13 mouse cellular contexts compared by ENCODE assay signal in the genomic region with DNA sequence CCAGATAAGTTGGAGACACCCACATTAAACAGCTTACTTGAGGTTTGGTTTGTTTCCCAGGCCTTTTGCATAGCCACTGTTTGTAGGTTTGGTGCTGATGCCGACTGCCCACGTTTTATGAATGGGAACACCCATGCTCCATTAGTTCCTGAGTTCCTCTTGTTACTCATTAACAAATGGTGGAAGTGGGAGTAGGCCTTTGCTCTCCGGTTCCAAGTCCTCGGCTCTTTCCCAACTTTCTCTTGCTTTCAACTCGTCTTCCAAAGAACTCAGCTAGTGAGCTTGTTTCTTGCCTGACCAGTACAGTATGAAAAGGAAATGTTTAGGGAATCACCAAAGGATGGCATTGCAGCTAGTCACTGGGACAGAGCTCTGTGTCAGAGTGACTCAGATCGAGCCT. TPM values are rescaled to one million over a fixed set of nuclear protein-coding genes. Genes with fewer than 3 reads are reported as not detected.
DNase-seq lines count a peak whose midpoint lies in the region; ATAC-seq and TF ChIP-seq lines count a peak whose summit lies in the region.
"Had no signal": no experiment of that assay in that cellular context is flagged by ENCODE, and none has a peak within 500 bp of the region (broad histone marks: within the 10 kb centered on the region; RNA-seq: fewer than 3 reads in every experiment).

No protein-coding gene starts in this region.

- no peak for TF ChIP-seq CTCF in gastrocnemius, adult 2 months (IDR thresholded peaks at IDR 0.05)
- no peak for TF ChIP-seq CTCF in hindbrain, postnatal 0 days (IDR thresholded peaks at IDR 0.05; ENCODE audit: low read depth)

- 0 out of 2 replicates have a peak, but pooled peaks have one; percentile 9 for ATAC-seq in liver, embryonic 13.5 days (ENCODE audit: low read depth)
- ATAC-seq in hindbrain, postnatal 0 days = no peak

- peaks cover 52% of the 10 kb centered on the region for H3K36me3 ChIP-seq in liver, embryonic 13.5 days
- peaks cover 18% of the 10 kb centered on the region for H3K36me3 ChIP-seq in hindbrain, postnatal 0 days (ENCODE audit: insufficient read depth, low read length)

- no peaks in the 10 kb centered on the region for H3K27me3 ChIP-seq in liver, embryonic 13.5 days
- no peaks in the 10 kb centered on the region for H3K27me3 ChIP-seq in hindbrain, postnatal 0 days (ENCODE audit: insufficient read depth, low read length)
- H3K27me3 ChIP-seq: limb, embryonic 12.5 days; midbrain, embryonic 13.5 days had no signal

- 72% methylated on average over 6 of the region's 6 CpGs for WGBS in liver, embryonic 13.5 days (ENCODE audit: insufficient replicate concordance)
- WGBS in hindbrain, postnatal 0 days = 64% methylated on average over 6 of the region's 6 CpGs

- intact Hi-C loops in gastrocnemius, adult 2 months (cut with DNase I) = loop anchor here (1.0 to 5.0 kb wide), 3 partner anchors 37 to 205 kb away; no protein-coding TSS in a partner anchor

- H3K27ac ChIP-seq in gastrocnemius, adult 2 months = peak overlapping the region; percentile 93
- H3K27ac ChIP-seq in liver, embryonic 13.5 days = peak overlapping the region; percentile 50; the same call in 1 of the 2 replicates
- no peak overlapping the region for H3K27ac ChIP-seq in hindbrain, postnatal 0 days

- DNase-seq in gastrocnemius, adult 2 months = peak; percentile 47
- no peak for DNase-seq in gastrocnemius, postnatal 10 days
- peak; percentile 82 for DNase-seq in heart, adult 8-10 months (ENCODE audit: low spot score)
- peak; percentile 75 for DNase-seq in kidney, adult 18-20 months
- DNase-seq in liver, embryonic 13.5 days = no peak
- DNase-seq in hindbrain, postnatal 0 days (ENCODE audit: low spot score) = no peak
- no peak for DNase-seq in urinary bladder, postnatal 25 days (ENCODE audit: low spot score)
- no peak for DNase-seq in cerebellum, adult 18-20 months
- DNase-seq: adrenal gland, postnatal 25 days had no signal

- 0 out of 2 replicates have a peak overlapping the region, but pooled peaks have one; percentile 2 for H3K4me2 ChIP-seq in liver, embryonic 13.5 days
- H3K4me2 ChIP-seq in hindbrain, postnatal 0 days (ENCODE audit: low read depth, low read length) = no peak overlapping the region
- H3K4me2 ChIP-seq: limb, embryonic 12.5 days; midbrain, embryonic 13.5 days had no signal

- H3K9me3 ChIP-seq in liver, embryonic 13.5 days (replicated peaks) = no peaks in the 10 kb centered on the region
- H3K9me3 ChIP-seq in hindbrain, postnatal 0 days (ENCODE audit: low read length) = no peaks in the 10 kb centered on the region
- H3K9me3 ChIP-seq: limb, embryonic 12.5 days; midbrain, embryonic 13.5 days had no signal

- no peak overlapping the region for H3K9ac ChIP-seq in liver, embryonic 13.5 days
- H3K9ac ChIP-seq in hindbrain, postnatal 0 days (replicated peaks; ENCODE audit: low read length) = no peak overlapping the region
- H3K9ac ChIP-seq: limb, embryonic 12.5 days; midbrain, embryonic 13.5 days had no signal

- peaks cover 22% of the 10 kb centered on the region for H3K4me1 ChIP-seq in liver, embryonic 13.5 days (replicated peaks)
- no peaks in the 10 kb centered on the region for H3K4me1 ChIP-seq in hindbrain, postnatal 0 days (ENCODE audit: insufficient read depth, low read length)
- H3K4me1 ChIP-seq: midbrain, embryonic 13.5 days had no signal

- H3K4me3 ChIP-seq in gastrocnemius, adult 2 months = no peak overlapping the region
- no peak overlapping the region for H3K4me3 ChIP-seq in liver, embryonic 13.5 days (replicated peaks)
- H3K4me3 ChIP-seq in hindbrain, postnatal 0 days (ENCODE audit: low read length) = no peak overlapping the region
- H3K4me3 ChIP-seq: limb, embryonic 12.5 days; midbrain, embryonic 13.5 days had no signal

RNA-seq across cellular contexts. Expression of a gene that starts 20.2 kb away (rescaled TPM):
- total RNA-seq in gastrocnemius, adult 2 months (2021) = 1 to 10 TPM; 4.3 to 5.0 TPM
- total RNA-seq in gastrocnemius, postnatal 10 days (2021) = 1 to 10 TPM; 6.2 to 9.2 TPM
- 1 to 10 TPM; 4.8 to 5.6 (median 5.2) TPM for total RNA-seq in heart, adult 8-10 months (2022)
- polyA plus RNA-seq in liver, embryonic 13.5 days (2015; fragmentation: Nextera tagmentation; extraction: Ambion mirVana) = 16.7 and 18.8 TPM in 2 replicates
- total RNA-seq in hindbrain, postnatal 0 days (2014; rRNA removed) = 11.0 and 12.4 TPM in 2 replicates
- 8.1 and 10.4 TPM in 2 replicates for polyA plus RNA-seq in hindbrain, postnatal 0 days (2015; fragmentation: Nextera tagmentation; extraction: Ambion mirVana)

RNA-seq across cellular contexts. Expression of a gene that starts 35.7 kb away (rescaled TPM):
- 100 to 1,000 TPM; 484 to 501 TPM for total RNA-seq in gastrocnemius, adult 2 months (2021)
- 100 to 1,000 TPM; 466 to 507 TPM for total RNA-seq in gastrocnemius, postnatal 10 days (2021)
- total RNA-seq in heart, adult 8-10 months (2022) = 100 to 1,000 TPM; 319 to 422 (median 395) TPM
- 9.0 and 12.4 TPM in 2 replicates for polyA plus RNA-seq in liver, embryonic 13.5 days (2015; fragmentation: Nextera tagmentation; extraction: Ambion mirVana)
- 247 and 254 TPM in 2 replicates for total RNA-seq in hindbrain, postnatal 0 days (2014; rRNA removed)
- polyA plus RNA-seq in hindbrain, postnatal 0 days (2015; fragmentation: Nextera tagmentation; extraction: Ambion mirVana) = 196 and 207 TPM in 2 replicates

RNA-seq across cellular contexts. Expression of a gene that starts 46.2 kb away (rescaled TPM):
- total RNA-seq in gastrocnemius, adult 2 months (2021) = not detected
- total RNA-seq in gastrocnemius, postnatal 10 days (2021) = 1 to 10 TPM in 1 of 2 experiments, not detected in 1; 7.8 TPM
- under 1 TPM in 1 of 4 experiments, not detected in 3; 0.49 TPM for total RNA-seq in heart, adult 8-10 months (2022)
- polyA plus RNA-seq in liver, embryonic 13.5 days (2015; fragmentation: Nextera tagmentation; extraction: Ambion mirVana) = 39.6 and 41.2 TPM in 2 replicates
- 0.21 TPM in 1 of 2 replicates, not detected in the other for total RNA-seq in hindbrain, postnatal 0 days (2014; rRNA removed)
- 0.91 and 1.3 TPM in 2 replicates for polyA plus RNA-seq in hindbrain, postnatal 0 days (2015; fragmentation: Nextera tagmentation; extraction: Ambion mirVana)
- total RNA-seq: adrenal gland, postnatal 25 days; layer of hippocampus, adult 8-10 months; MEL had no signal

Comparison
In these comparisons a context has a peak if more than half of its experiments do, and no peak if none do; other contexts are left out.
1. DNase-seq: peak in gastrocnemius, adult 2 months (single experiment), heart, adult 8-10 months (single experiment) and kidney, adult 18-20 months (single experiment); none in gastrocnemius, postnatal 10 days (single experiment), liver, embryonic 13.5 days (single experiment), hindbrain, postnatal 0 days (single experiment), urinary bladder, postnatal 25 days (single experiment) and cerebellum, adult 18-20 months (0 of 2).